Mouse (Mus musculus) neural tube, embryonic 13.5 days (tissue): ENCODE results near the gene Bend3. TPM values are rescaled to one million over a fixed set of nuclear protein-coding genes. Genes with fewer than 3 reads are reported as not detected.

ENCODE experiments used
- ATAC-seq: fragments of 200-750 bp; cut with Nextera tagmentation; 2 replicates; pipeline ENCODE4 v1.8.0; 2017; ENCODE audit warnings: low read depth, mild to moderate bottlenecking, moderate TSS enrichment, moderate library complexity
- H3K27ac ChIP-seq: fragments of 300-500 bp; sonication (generic); replicated peaks from 2 replicates; pipeline ENCODE4 v1.5.1; 2015; ENCODE audit warnings: moderate library complexity, mild to moderate bottlenecking, inconsistent platforms
- H3K27me3 ChIP-seq: fragments of 300-500 bp; sonication (generic); 2 replicates; pipeline ENCODE4 v1.6.1; 2015; ENCODE audit warnings: mild to moderate bottlenecking, inconsistent platforms
- H3K36me3 ChIP-seq: fragments of 300-500 bp; sonication (generic); 2 replicates; pipeline ENCODE4 v1.6.1; 2015; ENCODE audit warnings: mild to moderate bottlenecking, inconsistent platforms
- H3K4me1 ChIP-seq: fragments of 300-500 bp; sonication (generic); replicated peaks from 2 replicates; pipeline ENCODE4 v1.6.1; 2015; ENCODE audit warnings: inconsistent platforms
- H3K4me2 ChIP-seq: fragments of 300-500 bp; sonication (generic); 2 replicates; pipeline ENCODE4 v1.6.1; 2015; ENCODE audit warnings: inconsistent platforms, mild to moderate bottlenecking, moderate library complexity
- H3K4me3 ChIP-seq: fragments of 300-500 bp; sonication (generic); 2 replicates; pipeline ENCODE4 v1.5.1; 2015; ENCODE audit warnings: mild to moderate bottlenecking, inconsistent platforms
- H3K9ac ChIP-seq: fragments of 300-500 bp; sonication (generic); 2 replicates; pipeline ENCODE4 v1.6.1; 2015; ENCODE audit warnings: moderate library complexity, mild to moderate bottlenecking, inconsistent platforms
- H3K9me3 ChIP-seq: fragments of 300-500 bp; sonication (generic); 2 replicates; pipeline ENCODE4 v1.6.1; 2016; ENCODE audit warnings: inconsistent platforms
- WGBS: fragments of 180-500 bp; shearing (Covaris S2); methylation state at CpG from one replicate; pipeline ENCODE4 v1.1.7; 2015; 5-methylcytosine and 5-hydroxymethylcytosine counted together
- polyA plus RNA-seq: library from polyadenylated mRNA; unstranded; fragments of >200 nt; fragmentation: Nextera tagmentation; extraction: Ambion mirVana; gene quantifications from 2 replicates; pipeline ENCODE4 v1.2.1, GENCODE M21; 2015

The Bend3 gene
- polyA plus RNA-seq, 1 experiment from 2014 or later = 3.0 TPM

- ATAC-seq = peak; percentile 99
- Histone ChIP-seq H3K4me1 (peaks cover 15% of the 10 kb centered on the region), H3K4me3 (peak within 1 kb of the TSS; percentile 90), H3K9ac (peak within 1 kb of the TSS; percentile 95), H3K4me2 (peak within 1 kb of the TSS; percentile 69), H3K9me3 (no peaks in the 10 kb centered on the region), H3K27ac (peak within 1 kb of the TSS; percentile 68), H3K36me3 (peaks cover 10% of the 10 kb centered on the region; the same call in 1 of the 2 replicates), H3K27me3 (no peaks in the 10 kb centered on the region)
- WGBS = under 1% methylated on average over 56 of the region's 56 CpGs
Measured at GRCm38 (mm10) chr10:43540442-43541152, 62.0 kb downstream of the Bend3 start, which contains the start of gene 1700021F05Rik. TSS of gene 1700021F05Rik (minus strand) at chr10:43540994.

- peak; percentile 28 for ATAC-seq
- H3K9me3 ChIP-seq = no peaks in the 10 kb centered on the region
- H3K27me3 ChIP-seq = no peaks in the 10 kb centered on the region
- H3K27ac ChIP-seq = no peak overlapping the region
- peaks cover 4% of the 10 kb centered on the region; the same call in 1 of the 2 replicates for H3K36me3 ChIP-seq
- H3K9ac ChIP-seq = peak overlapping the region; percentile 95; the same call in 1 of the 2 replicates
- 59% methylated on average over 7 of the region's 8 CpGs for WGBS
- H3K4me3 ChIP-seq = peak overlapping the region; percentile 90
- H3K4me2 ChIP-seq = peak overlapping the region; percentile 69
- peaks cover 15% of the 10 kb centered on the region for H3K4me1 ChIP-seq
Measured at GRCm38 (mm10) chr10:43541153-43541544, 62.5 kb downstream of the Bend3 start.

DNA sequence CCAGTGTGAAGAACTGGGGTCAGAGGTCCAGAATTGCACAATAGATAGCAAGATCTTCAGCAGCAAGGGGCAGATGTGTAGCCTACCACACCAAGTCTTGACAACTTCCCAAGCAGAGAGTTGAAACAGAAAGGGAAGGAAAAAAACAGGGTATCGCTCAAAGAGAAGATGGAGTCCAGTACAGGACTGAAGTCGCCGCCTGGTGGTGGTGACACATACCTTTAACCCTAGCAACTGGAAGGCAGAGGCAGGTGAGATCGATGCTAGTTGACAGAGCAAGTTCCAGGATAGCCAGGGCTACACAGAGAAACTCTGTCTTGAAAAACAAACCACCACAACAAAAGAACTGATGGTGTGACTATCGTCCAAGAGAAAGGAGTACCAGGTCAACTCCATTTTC is 70.8 kb downstream of the Bend3 start:
- Histone ChIP-seq H3K27me3 (no peaks in the 10 kb centered on the region), H3K27ac (no peak overlapping the region), H3K4me3 (no peak overlapping the region), H3K9me3 (peaks cover 5% of the 10 kb centered on the region; the same call in 1 of the 2 replicates), H3K4me1 (peaks cover 6% of the 10 kb centered on the region; the same call in 1 of the 2 replicates), H3K36me3 (no peaks in the 10 kb centered on the region), H3K4me2 (no peak overlapping the region), H3K9ac (no peak overlapping the region)
- 77% methylated on average over 5 of the region's 5 CpGs for WGBS
- no peak for ATAC-seq

- Histone ChIP-seq H3K27me3 (no peaks in the 10 kb centered on the region), H3K9ac (no peak overlapping the region), H3K9me3 (peaks cover 5% of the 10 kb centered on the region; the same call in 1 of the 2 replicates), H3K4me2 (no peak overlapping the region), H3K4me1 (peaks cover 6% of the 10 kb centered on the region; the same call in 1 of the 2 replicates), H3K36me3 (no peaks in the 10 kb centered on the region), H3K27ac (no peak overlapping the region), H3K4me3 (no peak overlapping the region)
- 25% methylated on average over 3 of the region's 3 CpGs for WGBS
- no peak for ATAC-seq
Measured at GRCm38 (mm10) chr10:43550923-43551322, 72.3 kb downstream of the Bend3 start.

- ATAC-seq = peak; percentile 45; the same call in 1 of the 2 replicates
- 35% methylated on average over 3 of the region's 3 CpGs for whole genome bisulfite sequencing
- H3K27ac ChIP-seq = no peak overlapping the region
- peaks cover 5% of the 10 kb centered on the region; the same call in 1 of the 2 replicates for H3K9me3 ChIP-seq
- no peaks in the 10 kb centered on the region for H3K27me3 ChIP-seq
- no peak overlapping the region for H3K4me3 ChIP-seq
- no peak overlapping the region for H3K4me2 ChIP-seq
- H3K9ac ChIP-seq = no peak overlapping the region
- no peaks in the 10 kb centered on the region for H3K36me3 ChIP-seq
- peaks cover 6% of the 10 kb centered on the region; the same call in 1 of the 2 replicates for H3K4me1 ChIP-seq
Measured at GRCm38 (mm10) chr10:43551388-43551787, 72.8 kb downstream of the Bend3 start.

DNA sequence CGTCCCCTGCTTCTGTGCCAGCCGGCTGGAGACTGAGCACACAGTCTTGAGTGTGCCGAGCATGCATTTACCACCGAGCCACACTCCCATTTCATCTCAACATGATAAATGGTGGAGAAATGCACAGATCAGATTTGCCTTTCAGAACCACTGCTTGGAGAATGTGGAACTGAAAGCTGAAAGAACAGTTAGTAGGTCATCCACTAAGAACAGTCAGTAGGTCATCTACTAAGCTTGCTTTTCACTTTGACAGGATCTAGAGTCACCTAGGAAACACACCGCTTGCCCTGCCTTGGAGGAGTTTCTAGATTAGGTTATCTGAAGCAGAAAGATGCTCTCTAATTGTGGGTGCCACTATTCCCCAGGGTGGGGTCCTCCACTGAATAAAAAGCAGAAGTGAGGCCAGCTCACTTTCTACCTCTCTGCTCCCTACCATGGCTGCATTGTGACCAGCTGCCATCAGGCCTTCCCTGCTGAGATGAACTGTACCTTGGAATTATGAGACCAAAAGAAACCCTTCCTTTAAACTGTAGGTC is 79.1 kb downstream of the Bend3 start:
- H3K4me2 ChIP-seq = no peak overlapping the region
- H3K27ac ChIP-seq = no peak overlapping the region
- no peaks in the 10 kb centered on the region for H3K36me3 ChIP-seq
- no peak overlapping the region for H3K9ac ChIP-seq
- H3K4me3 ChIP-seq = no peak overlapping the region
- WGBS = 92% methylated on average over 5 of the region's 5 CpGs
- H3K27me3 ChIP-seq = no peaks in the 10 kb centered on the region
- ATAC-seq = no peak
- no peaks in the 10 kb centered on the region for H3K4me1 ChIP-seq
- H3K9me3 ChIP-seq = peaks cover 5% of the 10 kb centered on the region; the same call in 1 of the 2 replicates

- no peaks in the 10 kb centered on the region for H3K27me3 ChIP-seq
- H3K4me3 ChIP-seq = no peak overlapping the region
- no peak overlapping the region for H3K4me2 ChIP-seq
- H3K9me3 ChIP-seq = no peaks in the 10 kb centered on the region
- no peak overlapping the region for H3K27ac ChIP-seq
- H3K4me1 ChIP-seq = no peaks in the 10 kb centered on the region
- WGBS = 84% methylated on average over 11 of the region's 11 CpGs
- H3K9ac ChIP-seq = no peak overlapping the region
- no peaks in the 10 kb centered on the region for H3K36me3 ChIP-seq
- ATAC-seq = no peak
Measured at GRCm38 (mm10) chr10:43559313-43559712, 80.7 kb downstream of the Bend3 start.

- no peak overlapping the region for H3K27ac ChIP-seq
- H3K27me3 ChIP-seq = no peaks in the 10 kb centered on the region
- no peak overlapping the region for H3K4me2 ChIP-seq
- ATAC-seq = no peak
- H3K9me3 ChIP-seq = no peaks in the 10 kb centered on the region
- 26% methylated on average over 2 of the region's 2 CpGs for WGBS
- no peak overlapping the region for H3K9ac ChIP-seq
- H3K36me3 ChIP-seq = no peaks in the 10 kb centered on the region
- H3K4me3 ChIP-seq = no peak overlapping the region
- H3K4me1 ChIP-seq = no peaks in the 10 kb centered on the region
Measured at GRCm38 (mm10) chr10:43560765-43561164, 82.1 kb downstream of the Bend3 start.

DNA sequence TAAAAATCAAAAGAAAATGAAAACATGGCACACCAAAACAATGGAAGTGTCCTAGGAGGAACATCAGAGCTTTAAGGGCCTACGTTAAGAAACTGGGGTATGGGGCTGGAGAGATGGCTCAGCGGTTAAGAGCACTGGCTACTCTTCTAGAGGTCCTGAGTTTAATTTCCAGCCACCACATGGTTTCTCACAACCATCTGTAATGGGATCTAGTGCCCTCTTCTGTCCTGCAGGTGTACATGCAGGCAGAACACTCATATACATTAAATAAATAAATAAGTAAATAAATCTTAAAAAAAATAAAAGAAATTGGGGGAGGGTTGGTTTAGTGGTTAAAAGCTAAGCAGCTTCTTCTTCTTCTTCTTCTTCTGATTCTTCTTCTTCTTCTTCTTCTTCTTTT is 82.7 kb downstream of the Bend3 start:
- Histone ChIP-seq H3K4me2 (no peak overlapping the region), H3K4me1 (no peaks in the 10 kb centered on the region), H3K36me3 (no peaks in the 10 kb centered on the region), H3K4me3 (no peak overlapping the region), H3K9ac (no peak overlapping the region), H3K27me3 (no peaks in the 10 kb centered on the region), H3K27ac (no peak overlapping the region), H3K9me3 (no peaks in the 10 kb centered on the region)
- WGBS = 84% methylated on average over 2 of the region's 2 CpGs
- ATAC-seq = no peak

Other genes starting within 250 kb of the Bend3 start
- 24.5 and 38.8 TPM in 2 replicates for gene Gm9803, start 45.3 kb downstream of the Bend3 start, polyA plus RNA-seq
- gene 1700021F05Rik, start 62.2 kb downstream of the Bend3 start, polyA plus RNA-seq = 63.9 and 64.8 TPM in 2 replicates
- gene Cd24a, start 99.5 kb downstream of the Bend3 start, polyA plus RNA-seq = 1,087 and 1,092 TPM in 2 replicates